Mouse (Mus musculus) heart, embryonic 10.5 days (tissue): Measurements from ENCODE around the gene H2afv. TPM values are rescaled to one million over a fixed set of nuclear protein-coding genes. Genes with fewer than 3 reads are reported as not detected.
"Not testable (repeated sequence)": the region's sequence is repeated elsewhere in the genome, so short reads cannot be mapped to it uniquely, and the experiment has no call there.

Source experiments
- DNase-seq: peaks from one replicate; pipeline ENCODE4 v3.0.0-alpha.2; 2017; ENCODE audit warnings: low spot score
- H3K27ac ChIP-seq: fragments of 300-500 bp; sonication (generic); 2 replicates; pipeline ENCODE4 v1.5.1; 2016; ENCODE audit warnings: mild to moderate bottlenecking
- H3K27me3 ChIP-seq: fragments of 300-500 bp; sonication (generic); 2 replicates; pipeline ENCODE4 v1.6.1; 2016; ENCODE audit warnings: mild to moderate bottlenecking; ENCODE audit not compliant: poor library complexity, insufficient read depth, severe bottlenecking
- H3K36me3 ChIP-seq: fragments of 300-500 bp; sonication (generic); 2 replicates; pipeline ENCODE4 v1.6.1; 2016; ENCODE audit warnings: mild to moderate bottlenecking, moderate library complexity
- H3K4me1 ChIP-seq: fragments of 300-500 bp; sonication (generic); 2 replicates; pipeline ENCODE4 v1.6.1; 2016; ENCODE audit warnings: mild to moderate bottlenecking
- H3K4me3 ChIP-seq: fragments of 300-500 bp; sonication (generic); 2 replicates; pipeline ENCODE4 v1.5.1; 2016; ENCODE audit warnings: mild to moderate bottlenecking, moderate library complexity
- H3K9me3 ChIP-seq: fragments of 300-500 bp; sonication (generic); 2 replicates; pipeline ENCODE4 v1.6.1; 2016; ENCODE audit warnings: mild to moderate bottlenecking, moderate library complexity
- WGBS: fragments of 180-500 bp; shearing (Covaris S2); methylation state at CpG from one replicate; pipeline ENCODE4 v1.1.7; 2016; 5-methylcytosine and 5-hydroxymethylcytosine counted together
- polyA plus RNA-seq: library from polyadenylated mRNA; unstranded; fragments of >200 nt; fragmentation: Nextera tagmentation; extraction: Ambion mirVana; gene quantifications from 2 replicates; pipeline ENCODE4 v1.2.1, GENCODE M21; 2016

H2afv gene
- polyA plus RNA-seq, 1 experiment from 2014 or later = 415 TPM

DNA sequence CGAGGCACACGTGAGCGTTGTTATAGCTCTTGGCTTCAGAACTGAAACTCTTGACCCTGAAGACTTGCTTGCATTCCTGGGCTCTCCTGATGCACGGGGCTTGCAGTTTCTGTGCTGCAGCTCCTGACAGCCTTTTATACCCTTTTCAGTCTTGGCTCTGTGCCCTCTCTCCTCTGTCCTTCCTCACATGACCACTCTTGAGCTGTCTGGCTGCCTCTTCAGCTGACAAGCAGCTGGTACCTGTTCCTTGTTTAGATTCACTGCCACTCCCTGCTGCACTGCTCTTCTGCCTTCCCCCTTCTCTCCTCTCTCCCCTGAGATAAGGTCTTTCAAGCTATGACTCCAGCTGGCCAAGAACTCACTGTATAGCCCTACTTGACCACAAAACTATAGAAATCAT, 3.2 kb upstream of the H2afv start:
- Histone ChIP-seq H3K4me1 (peaks cover 5% of the 10 kb centered on the region; the same call in 1 of the 2 replicates), H3K9me3 (no peaks in the 10 kb centered on the region), H3K4me3 (no peak overlapping the region), H3K27me3 (no peaks in the 10 kb centered on the region), H3K36me3 (no peaks in the 10 kb centered on the region), H3K27ac (no peak overlapping the region)
- no peak for DNase-seq
- WGBS = 77% methylated on average over 4 of the region's 4 CpGs

DNA sequence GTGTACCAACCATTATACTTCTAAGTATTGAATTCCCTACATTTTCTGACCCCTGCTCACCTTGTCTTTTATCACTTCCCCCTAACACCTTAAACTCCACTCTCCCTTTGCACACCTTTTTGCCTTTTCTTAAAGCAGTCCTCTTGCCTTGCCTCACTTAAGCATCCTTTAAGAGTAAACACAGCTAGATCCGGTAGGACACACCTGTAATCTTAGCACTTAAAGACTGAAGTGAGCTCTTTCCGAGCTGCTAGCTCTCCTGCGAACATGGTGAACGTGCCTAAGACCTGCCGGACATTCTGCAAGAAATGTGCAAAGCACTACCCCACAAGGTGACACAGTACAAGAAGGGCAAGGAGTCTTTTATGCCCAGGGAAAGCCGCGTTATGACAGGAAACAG, 1.7 kb upstream of the H2afv start:
- no peak for DNase-seq
- Histone ChIP-seq H3K4me3 (no peak overlapping the region), H3K4me1 (peaks cover 5% of the 10 kb centered on the region; the same call in 1 of the 2 replicates), H3K9me3 (no peaks in the 10 kb centered on the region), H3K36me3 (peaks cover 4% of the 10 kb centered on the region), H3K27ac (no peak overlapping the region), H3K27me3 (no peaks in the 10 kb centered on the region)
- whole genome bisulfite sequencing = 83% methylated on average over 7 of the region's 7 CpGs

DNA sequence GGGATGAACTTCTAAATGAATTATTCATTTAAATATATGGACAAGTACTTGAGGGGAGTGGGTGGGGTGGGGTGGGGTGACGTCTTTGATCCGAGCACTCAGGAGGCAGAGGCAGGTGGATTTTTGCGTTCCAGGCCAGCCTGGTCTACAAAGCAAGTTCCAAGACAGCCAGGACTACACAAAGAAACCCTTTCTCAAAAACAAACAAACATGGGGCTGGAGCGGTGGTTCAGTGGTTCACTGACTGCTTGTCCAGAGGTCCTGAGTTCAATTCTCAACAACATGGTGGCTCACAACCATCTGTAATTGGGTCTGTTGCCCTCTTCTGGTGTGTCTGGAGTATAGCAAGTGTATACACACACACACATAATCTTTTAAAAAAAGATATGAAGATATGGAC, 1.2 kb upstream of the H2afv start:
- H3K4me1 ChIP-seq = peaks cover 5% of the 10 kb centered on the region; the same call in 1 of the 2 replicates
- H3K27ac ChIP-seq = no peak overlapping the region
- H3K9me3 ChIP-seq = no peaks in the 10 kb centered on the region
- 81% methylated on average over 4 of the region's 4 CpGs for WGBS
- peaks cover 7% of the 10 kb centered on the region for H3K36me3 ChIP-seq
- H3K27me3 ChIP-seq = no peaks in the 10 kb centered on the region
- no peak for DNase-seq
- no peak overlapping the region for H3K4me3 ChIP-seq

DNA sequence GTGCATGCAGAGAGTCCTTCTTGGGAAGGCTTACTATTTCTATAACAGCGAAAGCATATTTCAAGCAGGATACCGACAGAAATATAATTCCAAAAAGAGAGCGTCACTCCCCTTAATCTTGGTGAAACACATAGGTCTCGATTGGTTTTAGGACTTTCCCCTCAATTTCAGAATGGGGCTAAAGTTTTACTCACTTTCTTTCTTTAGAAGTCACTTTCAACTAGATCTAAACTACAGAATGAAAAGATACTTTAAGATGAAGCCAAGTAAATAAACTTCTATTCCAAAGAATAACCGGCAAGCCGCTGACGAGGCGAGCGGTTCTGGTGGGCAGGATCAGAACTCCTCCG, 541 bp downstream of the H2afv start:
- Histone ChIP-seq H3K4me1 (peaks cover 5% of the 10 kb centered on the region; the same call in 1 of the 2 replicates), H3K27me3 (no peaks in the 10 kb centered on the region), H3K4me3 (peak overlapping the region; percentile 93), H3K36me3 (peaks cover 9% of the 10 kb centered on the region), H3K9me3 (no peaks in the 10 kb centered on the region), H3K27ac (peak overlapping the region; percentile 97)
- 1% methylated on average over 10 of the region's 10 CpGs for WGBS
- DNase-seq = no peak

DNA sequence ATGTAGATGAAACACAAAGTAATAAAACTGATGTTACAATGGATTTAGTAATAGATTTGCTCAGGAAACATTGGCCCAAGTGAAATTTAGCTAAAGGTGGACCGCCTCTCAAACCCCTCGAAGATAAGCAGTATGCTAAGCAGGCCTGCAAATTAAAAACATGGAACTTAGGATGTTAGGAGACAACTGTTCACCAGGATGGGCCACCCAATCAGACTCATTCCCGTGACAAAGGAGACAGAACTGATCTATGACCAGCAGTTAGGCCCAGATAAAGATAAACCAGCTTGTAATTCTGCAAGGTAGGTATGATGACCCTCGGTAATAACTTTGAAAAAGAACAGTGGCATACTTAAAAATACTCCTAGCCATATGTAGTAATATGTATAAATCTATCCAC, 1.1 kb downstream of the H2afv start:
- H3K36me3 ChIP-seq = peaks cover 13% of the 10 kb centered on the region
- H3K4me1 ChIP-seq = peaks cover 5% of the 10 kb centered on the region; the same call in 1 of the 2 replicates
- peak overlapping the region; percentile 93 for H3K4me3 ChIP-seq
- peak overlapping the region; percentile 97; the same call in 1 of the 2 replicates for H3K27ac ChIP-seq
- DNase-seq = no peak
- H3K9me3 ChIP-seq = no peaks in the 10 kb centered on the region
- WGBS = 60% methylated on average over 4 of the region's 4 CpGs
- no peaks in the 10 kb centered on the region for H3K27me3 ChIP-seq

DNA sequence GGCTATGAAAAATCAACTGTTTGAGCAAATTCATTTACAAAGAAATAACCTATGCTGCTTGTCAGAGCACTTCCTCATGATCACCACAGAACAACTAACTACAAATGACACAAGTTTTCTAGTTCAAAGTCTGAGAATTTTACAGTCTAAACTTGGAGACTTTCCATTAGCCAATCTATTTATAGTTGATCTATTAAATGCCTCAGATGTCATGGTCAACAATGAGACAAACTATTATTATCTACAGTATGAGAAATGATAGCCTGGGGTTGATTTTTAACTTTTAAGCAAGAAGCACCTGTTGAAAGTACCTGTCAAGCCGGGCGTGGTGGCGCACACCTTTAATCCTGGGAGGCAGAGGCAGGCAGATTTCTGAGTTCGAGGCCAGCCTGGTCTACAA, 1.7 kb downstream of the H2afv start:
- Histone ChIP-seq H3K27me3 (no peaks in the 10 kb centered on the region), H3K4me1 (peaks cover 5% of the 10 kb centered on the region; the same call in 1 of the 2 replicates), H3K9me3 (no peaks in the 10 kb centered on the region), H3K27ac (no peak overlapping the region), H3K36me3 (peaks cover 17% of the 10 kb centered on the region), H3K4me3 (no peak overlapping the region)
- no peak for DNase-seq
- 98% methylated on average over 4 of the region's 4 CpGs for WGBS

DNA sequence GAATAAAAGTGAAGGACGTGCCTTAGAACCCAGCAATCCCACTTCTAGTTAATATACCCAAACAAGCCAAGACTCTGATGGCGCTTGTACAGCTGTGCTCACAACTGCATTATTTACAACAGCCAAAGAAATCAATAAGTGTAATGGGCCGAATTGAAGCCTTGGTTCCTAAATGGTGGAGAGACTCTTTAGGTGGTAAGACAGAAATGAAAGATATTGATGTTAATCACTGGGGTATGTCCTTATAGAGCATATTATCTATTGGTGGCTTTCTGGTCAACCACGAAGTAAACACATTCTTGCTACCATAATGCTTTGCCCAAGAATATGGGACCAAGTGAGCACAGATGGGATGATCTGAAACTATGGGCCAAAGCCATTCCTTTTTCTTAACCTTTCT, 4.1 kb downstream of the H2afv start:
- H3K4me3 ChIP-seq = no peak overlapping the region
- H3K4me1 ChIP-seq = peaks cover 5% of the 10 kb centered on the region; the same call in 1 of the 2 replicates
- no peaks in the 10 kb centered on the region for H3K9me3 ChIP-seq
- no peak overlapping the region for H3K27ac ChIP-seq
- peaks cover 39% of the 10 kb centered on the region for H3K36me3 ChIP-seq
- no peaks in the 10 kb centered on the region for H3K27me3 ChIP-seq
- DNase-seq = no peak
- 95% methylated on average over 4 of the region's 4 CpGs for WGBS

DNA sequence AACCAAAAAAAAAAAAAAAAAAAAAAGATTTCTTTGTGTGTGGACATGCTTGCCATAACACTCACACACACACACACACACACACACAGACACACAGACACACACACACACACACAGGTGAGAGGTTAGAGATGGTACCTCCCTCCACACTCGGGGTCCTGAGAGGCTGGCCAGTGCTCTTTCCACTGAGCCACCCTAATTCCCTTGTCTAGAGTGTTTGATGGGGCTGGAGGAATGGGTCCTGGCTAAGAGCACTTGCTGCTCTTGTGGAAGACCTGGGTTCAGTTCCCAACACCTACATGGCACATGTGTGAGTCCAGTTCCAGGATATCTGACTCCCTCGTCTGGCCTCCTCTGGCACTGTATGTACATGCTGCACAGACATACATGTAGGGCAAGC, 6.6 kb downstream of the H2afv start:
- H3K4me3 ChIP-seq = no peak overlapping the region
- no peaks in the 10 kb centered on the region for H3K27me3 ChIP-seq
- no peak overlapping the region for H3K27ac ChIP-seq
- WGBS = 89% methylated on average over 2 of the region's 2 CpGs
- H3K36me3 ChIP-seq = peaks cover 64% of the 10 kb centered on the region
- H3K9me3 ChIP-seq = no peaks in the 10 kb centered on the region
- DNase-seq = peak; percentile 62
- H3K4me1 ChIP-seq = no peaks in the 10 kb centered on the region

DNA sequence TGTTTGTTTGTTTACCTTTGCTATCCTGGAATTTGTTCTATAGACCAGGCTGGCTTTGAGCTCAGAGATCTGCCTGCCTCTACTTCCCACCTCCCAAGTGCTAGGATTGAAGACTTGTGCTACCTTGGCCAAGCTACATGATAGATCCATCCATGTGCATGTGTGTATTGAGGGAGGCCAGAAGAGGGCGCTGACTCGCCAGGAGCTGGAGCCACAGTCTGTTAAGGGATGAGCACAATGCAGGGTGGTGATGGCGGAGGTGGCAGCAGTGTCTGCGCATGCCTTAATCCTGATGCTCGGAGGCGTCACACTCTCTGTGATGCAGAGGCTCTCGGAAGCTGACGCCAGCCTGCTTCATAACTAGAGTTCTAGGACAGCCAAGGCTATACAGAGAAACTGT, 7.8 kb downstream of the H2afv start:
- no peaks in the 10 kb centered on the region for H3K4me1 ChIP-seq
- H3K27ac ChIP-seq = no peak overlapping the region
- no peaks in the 10 kb centered on the region for H3K27me3 ChIP-seq
- no peak overlapping the region for H3K4me3 ChIP-seq
- 63% methylated on average over 8 of the region's 8 CpGs for WGBS
- DNase-seq = peak; percentile 76
- H3K9me3 ChIP-seq = no peaks in the 10 kb centered on the region
- peaks cover 76% of the 10 kb centered on the region for H3K36me3 ChIP-seq

DNA sequence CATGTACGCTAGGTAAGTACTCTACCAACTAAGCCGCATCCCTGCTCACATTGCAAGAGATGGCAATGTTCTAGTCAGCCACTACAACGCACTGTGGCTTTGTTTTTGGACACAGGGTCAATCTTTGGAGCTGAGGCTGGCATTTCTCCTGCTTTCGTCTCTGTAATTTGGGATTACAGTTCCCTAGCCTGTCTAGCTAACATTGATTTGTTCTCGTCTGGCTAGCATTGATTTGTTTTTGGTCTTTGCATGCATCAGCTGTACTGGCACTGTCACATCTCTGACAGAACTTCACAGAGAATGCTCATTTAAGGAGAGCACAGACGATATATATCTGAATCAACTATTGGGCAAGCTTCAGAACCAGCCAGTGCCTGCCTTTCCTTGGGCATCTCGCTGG, 14.1 kb downstream of the H2afv start:
- Histone ChIP-seq H3K27ac (no peak overlapping the region), H3K4me1 (no peaks in the 10 kb centered on the region), H3K4me3 (no peak overlapping the region), H3K9me3 (no peaks in the 10 kb centered on the region), H3K27me3 (no peaks in the 10 kb centered on the region), H3K36me3 (peaks cover 95% of the 10 kb centered on the region)
- WGBS = 92% methylated on average over 7 of the region's 7 CpGs
- peak; percentile 46 for DNase-seq

DNA sequence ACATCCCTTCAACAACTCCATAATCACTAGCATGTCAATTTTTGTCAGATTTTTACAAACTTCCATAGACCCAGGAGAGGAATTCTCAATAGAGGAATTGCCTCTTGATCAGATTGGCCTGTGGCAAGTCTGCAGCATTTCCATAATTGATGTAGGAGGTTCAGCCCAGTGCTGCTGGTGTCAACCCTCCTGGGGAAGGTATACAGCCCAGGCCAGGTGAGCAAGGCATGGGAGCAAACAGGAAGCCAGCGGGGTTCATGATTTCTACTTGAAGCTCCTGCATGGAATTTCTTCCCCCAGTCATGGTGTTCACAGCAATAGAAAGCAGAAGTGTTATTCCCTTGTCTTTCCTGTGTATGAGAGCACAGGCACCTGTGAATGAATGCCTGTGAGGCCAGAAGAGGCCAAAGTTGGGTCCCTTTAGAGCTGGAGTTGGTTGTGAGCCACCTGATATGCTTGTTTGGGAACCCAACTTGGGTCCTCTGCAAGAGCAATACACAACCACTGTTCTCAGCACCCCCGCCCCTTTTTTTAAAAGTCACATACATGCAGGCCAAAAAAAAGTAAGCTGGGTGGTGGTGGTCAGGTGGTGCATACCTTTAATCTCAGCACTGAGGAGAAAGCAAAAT, 23.4 kb downstream of the H2afv start:
- Histone ChIP-seq H3K27me3 (no peaks in the 10 kb centered on the region), H3K4me3 (no peak overlapping the region), H3K4me1 (peaks cover 3% of the 10 kb centered on the region; the same call in 1 of the 2 replicates), H3K36me3 (peaks cover 60% of the 10 kb centered on the region), H3K27ac (no peak overlapping the region), H3K9me3 (no peaks in the 10 kb centered on the region)
- WGBS = 75% methylated on average over 2 of the region's 2 CpGs
- no peak for DNase-seq

DNA sequence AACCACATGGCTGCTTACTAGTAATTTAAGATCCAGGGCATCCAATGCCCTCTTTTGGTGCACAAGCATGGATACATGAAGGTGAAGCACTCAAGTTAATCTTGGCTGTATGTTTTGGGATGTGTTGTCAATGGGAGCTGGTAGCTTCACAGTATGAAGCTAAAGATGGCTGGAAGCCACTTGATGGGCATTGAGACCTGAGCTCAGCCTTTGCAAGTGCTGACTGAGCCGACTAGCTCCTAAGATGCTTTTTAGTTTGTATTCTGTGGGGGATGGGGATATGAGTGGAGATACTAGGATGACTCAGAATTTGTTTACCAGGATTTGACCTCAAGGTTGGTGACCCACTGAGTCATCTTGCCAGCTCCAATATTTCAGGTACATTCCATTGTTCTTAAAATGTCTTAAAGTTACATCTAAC, 23.9 kb downstream of the H2afv start:
- H3K36me3 ChIP-seq = peaks cover 57% of the 10 kb centered on the region
- WGBS = 22% methylated on average over 1 of the region's 1 CpGs
- H3K27me3 ChIP-seq = no peaks in the 10 kb centered on the region
- H3K9me3 ChIP-seq = no peaks in the 10 kb centered on the region
- no peak overlapping the region for H3K27ac ChIP-seq
- no peak for DNase-seq
- H3K4me1 ChIP-seq = peaks cover 4% of the 10 kb centered on the region
- H3K4me3 ChIP-seq = no peak overlapping the region

DNA sequence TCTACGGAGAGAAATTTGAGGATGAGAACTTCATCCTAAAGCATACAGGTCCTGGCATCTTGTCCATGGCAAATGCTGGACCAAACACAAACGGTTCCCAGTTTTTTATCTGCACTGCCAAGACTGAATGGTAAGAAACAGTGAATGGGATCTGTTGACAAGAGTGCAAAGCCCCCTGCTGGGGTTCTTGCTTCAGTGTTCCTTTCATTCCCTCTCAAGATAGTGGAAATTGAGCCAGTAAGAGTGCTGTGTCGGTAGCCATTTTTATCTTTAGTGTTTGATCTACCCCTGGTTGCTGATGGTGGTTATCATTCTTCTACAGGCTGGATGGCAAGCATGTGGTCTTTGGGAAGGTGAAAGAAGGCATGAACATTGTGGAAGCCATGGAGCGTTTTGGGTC, 25.1 kb downstream of the H2afv start:
- Histone ChIP-seq H3K4me1 (peaks cover 13% of the 10 kb centered on the region), H3K36me3 (peaks cover 50% of the 10 kb centered on the region)
- not testable (repeated sequence) for H3K27ac ChIP-seq, DNase-seq, H3K9me3 ChIP-seq, H3K27me3 ChIP-seq, H3K4me3 ChIP-seq
- WGBS = 61% methylated on average over 4 of the region's 4 CpGs

DNA sequence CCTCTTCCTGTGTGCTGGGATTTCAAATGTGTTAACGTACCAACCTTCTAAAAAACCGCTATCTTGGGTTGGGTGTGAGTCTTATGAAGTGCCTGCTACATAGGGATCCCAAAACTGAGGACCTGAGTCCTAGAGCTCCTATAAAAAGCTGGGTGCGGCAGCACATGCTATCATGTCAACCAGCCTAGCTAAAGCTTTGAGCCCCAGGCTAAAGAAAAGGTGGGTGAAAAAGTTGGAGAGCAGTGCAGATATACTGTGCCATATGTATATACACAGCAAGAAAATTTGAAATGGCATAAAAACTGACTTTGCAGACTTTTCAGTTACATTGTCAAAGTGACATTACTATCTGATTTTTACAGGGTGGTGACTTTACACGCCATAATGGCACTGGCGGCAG, 25.5 kb downstream of the H2afv start:
- H3K27me3 ChIP-seq = no peaks in the 10 kb centered on the region
- peaks cover 46% of the 10 kb centered on the region for H3K36me3 ChIP-seq
- H3K4me1 ChIP-seq = peaks cover 13% of the 10 kb centered on the region
- H3K27ac ChIP-seq = no peak overlapping the region
- no peak overlapping the region for H3K4me3 ChIP-seq
- WGBS = 82% methylated on average over 5 of the region's 5 CpGs
- no peak for DNase-seq
- no peaks in the 10 kb centered on the region for H3K9me3 ChIP-seq
